Mouse (Mus musculus): ENCODE data around the gene 4930426L09Rik.

DNA sequence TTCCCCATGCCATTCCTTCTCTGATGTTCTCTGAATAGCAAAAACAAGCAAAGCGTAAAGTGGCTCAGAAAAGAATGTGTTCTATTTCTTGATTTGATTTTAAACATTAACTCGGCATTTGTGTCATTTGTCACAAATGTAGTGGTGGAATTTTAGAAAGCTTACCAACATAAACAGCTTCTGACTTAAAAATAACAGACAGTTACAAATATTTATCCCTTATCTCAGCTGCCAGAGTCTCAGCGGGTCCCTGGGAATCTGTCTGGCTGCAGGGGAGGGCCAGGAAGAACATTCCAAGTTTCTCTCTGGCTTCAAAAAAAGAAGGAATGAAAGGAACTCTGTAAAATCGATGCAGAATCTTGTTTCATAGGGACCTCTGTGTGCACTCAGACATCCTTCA, 39.3 kb downstream of the 4930426L09Rik start:
- TF ChIP-seq CTCF (IDR thresholded peaks at IDR 0.05; ENCODE audit: low read depth) (no peak), EP300 (IDR thresholded peaks at IDR 0.05; ENCODE audit: low read depth) (no peak)
